Comparison of ENCODE assay signal across 22 mouse cellular contexts in the genomic region with DNA sequence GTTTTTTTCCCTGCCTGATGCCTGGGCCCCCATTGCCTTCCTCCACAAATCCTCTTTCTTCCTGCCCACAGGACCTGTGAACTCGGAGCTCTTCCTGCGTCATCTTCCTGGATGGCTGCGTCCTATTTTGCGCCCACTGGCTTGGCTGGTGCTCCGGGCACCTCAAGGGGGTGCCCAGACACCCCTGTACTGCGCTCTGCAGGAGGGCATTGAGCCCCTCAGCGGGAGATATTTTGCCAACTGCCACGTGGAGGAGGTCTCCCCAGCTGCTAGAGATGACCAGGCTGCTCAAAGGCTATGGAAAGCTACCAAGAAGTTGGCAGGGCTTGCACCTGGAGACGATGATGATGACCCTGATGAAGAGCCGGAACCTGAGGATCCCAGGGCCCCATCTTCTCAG. TPM values are rescaled to one million over a fixed set of nuclear protein-coding genes. Genes with fewer than 3 reads are reported as not detected.
A peak's percentile ranks its signal among the peaks of the same experiment; 100 is the strongest.
DNase-seq lines count a peak whose midpoint lies in the region; ATAC-seq and TF ChIP-seq lines count a peak whose summit lies in the region.
"Had no signal": no experiment of that assay in that cellular context is flagged by ENCODE, and none has a peak within 500 bp of the region (broad histone marks: within the 10 kb centered on the region; RNA-seq: fewer than 3 reads in every experiment).

No protein-coding gene starts in this region.

- no peaks in the 10 kb centered on the region for H3K9me3 ChIP-seq in forebrain, embryonic 10.5 days
- H3K9me3 ChIP-seq in forebrain, postnatal 0 days (ENCODE audit: low read length), result no peaks in the 10 kb centered on the region
- no peaks in the 10 kb centered on the region for H3K9me3 ChIP-seq in liver, embryonic 12.5 days (replicated peaks)
- H3K9me3 ChIP-seq in liver, postnatal 0 days (ENCODE audit: low read length), result no peaks in the 10 kb centered on the region
- H3K9me3 ChIP-seq in embryonic facial prominence, embryonic 13.5 days, result no peaks in the 10 kb centered on the region
- H3K9me3 ChIP-seq in limb, embryonic 13.5 days, result no peaks in the 10 kb centered on the region
- H3K9me3 ChIP-seq: embryonic facial prominence, embryonic 12.5 days; limb, embryonic 12.5 days; midbrain, embryonic 12.5 days; neural tube, embryonic 12.5 days had no signal

- no peak overlapping the region for H3K9ac ChIP-seq in forebrain, postnatal 0 days
- peak overlapping the region; percentile 86; the same call in 1 of the 2 replicates for H3K9ac ChIP-seq in liver, embryonic 12.5 days
- H3K9ac ChIP-seq in liver, postnatal 0 days (replicated peaks), result no peak overlapping the region
- H3K9ac ChIP-seq in embryonic facial prominence, embryonic 13.5 days, result 0 out of 2 replicates have a peak overlapping the region, but pooled peaks have one; percentile 11
- H3K9ac ChIP-seq in limb, embryonic 13.5 days, result peak overlapping the region; percentile 88; the same call in 1 of the 2 replicates

- H3K27ac ChIP-seq in forebrain, embryonic 10.5 days, result peak overlapping the region; percentile 94; the same call in 1 of the 2 replicates
- H3K27ac ChIP-seq in forebrain, postnatal 0 days (ENCODE audit: low read depth, low read length), result no peak overlapping the region
- peak overlapping the region; percentile 90 for H3K27ac ChIP-seq in liver, embryonic 12.5 days
- H3K27ac ChIP-seq in liver, postnatal 0 days (ENCODE audit: low read depth), result no peak overlapping the region
- no peak overlapping the region for H3K27ac ChIP-seq in embryonic facial prominence, embryonic 13.5 days
- H3K27ac ChIP-seq in limb, embryonic 13.5 days, result no peak overlapping the region
- H3K27ac ChIP-seq: embryonic facial prominence, embryonic 12.5 days had no signal

- DNase-seq in forebrain, embryonic 10.5 days (ENCODE audit: extremely low spot score, low spot score), result no peak
- DNase-seq in forebrain, postnatal 0 days, result no peak
- no peak for DNase-seq in liver, postnatal 0 days
- DNase-seq in spleen, postnatal 4 days (ENCODE audit: low spot score in 2 of 2), result no peak
- DNase-seq: adrenal gland, postnatal 25 days; cerebellum, postnatal 14 days; kidney, adult 2 months; kidney, postnatal 14 days; lung, adult 2 months; lung, postnatal 14 days; retina, postnatal 1 day; right cerebral cortex, postnatal 25 days; spleen, adult 18-20 months; thymus, postnatal 14 days had no signal

- H3K4me3 ChIP-seq in forebrain, embryonic 10.5 days, result peak overlapping the region; percentile 0; the same call in 1 of the 2 replicates
- no peak overlapping the region for H3K4me3 ChIP-seq in forebrain, postnatal 0 days (ENCODE audit: low read depth, low read length)
- peak overlapping the region; percentile 78; the same call in 1 of the 2 replicates for H3K4me3 ChIP-seq in liver, embryonic 12.5 days
- no peak overlapping the region for H3K4me3 ChIP-seq in liver, postnatal 0 days (ENCODE audit: low read depth, low read length)
- H3K4me3 ChIP-seq in embryonic facial prominence, embryonic 13.5 days, result no peak overlapping the region
- no peak overlapping the region for H3K4me3 ChIP-seq in limb, embryonic 13.5 days

- no peak for TF ChIP-seq EP300 in liver, postnatal 0 days (IDR thresholded peaks at IDR 0.05; ENCODE audit: low read depth)

- H3K36me3 ChIP-seq in forebrain, embryonic 10.5 days (replicated peaks), result peaks cover 41% of the 10 kb centered on the region
- peaks cover 17% of the 10 kb centered on the region; the same call in 1 of the 2 replicates for H3K36me3 ChIP-seq in forebrain, postnatal 0 days (ENCODE audit: insufficient read depth)
- H3K36me3 ChIP-seq in liver, embryonic 12.5 days, result peaks cover 69% of the 10 kb centered on the region
- H3K36me3 ChIP-seq in liver, postnatal 0 days (replicated peaks; ENCODE audit: insufficient read depth, low read length), result peaks cover 7% of the 10 kb centered on the region; the same call in 1 of the 2 replicates
- H3K36me3 ChIP-seq in embryonic facial prominence, embryonic 13.5 days, result peaks cover 26% of the 10 kb centered on the region
- H3K36me3 ChIP-seq in limb, embryonic 13.5 days, result peaks cover 30% of the 10 kb centered on the region

- no peak overlapping the region for H3K4me2 ChIP-seq in forebrain, postnatal 0 days (ENCODE audit: low read depth)
- H3K4me2 ChIP-seq in liver, embryonic 12.5 days, result peak overlapping the region; percentile 95
- no peak overlapping the region for H3K4me2 ChIP-seq in liver, postnatal 0 days (ENCODE audit: low read depth, low read length)
- H3K4me2 ChIP-seq in embryonic facial prominence, embryonic 13.5 days, result no peak overlapping the region
- no peak overlapping the region for H3K4me2 ChIP-seq in limb, embryonic 13.5 days (replicated peaks)

- H3K4me1 ChIP-seq in forebrain, embryonic 10.5 days, result peaks cover 53% of the 10 kb centered on the region
- peaks cover 17% of the 10 kb centered on the region; the same call in 1 of the 2 replicates for H3K4me1 ChIP-seq in forebrain, postnatal 0 days (ENCODE audit: insufficient read depth)
- peaks cover 73% of the 10 kb centered on the region for H3K4me1 ChIP-seq in liver, embryonic 12.5 days
- peaks cover 34% of the 10 kb centered on the region for H3K4me1 ChIP-seq in liver, postnatal 0 days (ENCODE audit: insufficient read depth)
- peaks cover 47% of the 10 kb centered on the region for H3K4me1 ChIP-seq in embryonic facial prominence, embryonic 13.5 days
- H3K4me1 ChIP-seq in limb, embryonic 13.5 days, result peaks cover 34% of the 10 kb centered on the region

- no peak for ATAC-seq in forebrain, postnatal 0 days
- no peak for ATAC-seq in liver, embryonic 12.5 days
- no peak for ATAC-seq in liver, postnatal 0 days
- ATAC-seq in embryonic facial prominence, embryonic 13.5 days (ENCODE audit: insufficient number of reproducible peaks, insufficient read depth, low FRiP score, low TSS enrichment, low read depth), result no peak
- no peak for ATAC-seq in limb, embryonic 13.5 days (ENCODE audit: low FRiP score, low read depth)
- ATAC-seq: inflammation-experienced regulatory T-cells, adult 6 months had no signal

- peaks cover 17% of the 10 kb centered on the region for H3K27me3 ChIP-seq in forebrain, embryonic 10.5 days (ENCODE audit: poor library complexity, severe bottlenecking)
- no peaks in the 10 kb centered on the region for H3K27me3 ChIP-seq in forebrain, postnatal 0 days (ENCODE audit: insufficient read depth, low read length)
- no peaks in the 10 kb centered on the region for H3K27me3 ChIP-seq in liver, embryonic 12.5 days (replicated peaks)
- no peaks in the 10 kb centered on the region for H3K27me3 ChIP-seq in liver, postnatal 0 days (ENCODE audit: insufficient read depth, low read length)
- no peaks in the 10 kb centered on the region for H3K27me3 ChIP-seq in embryonic facial prominence, embryonic 13.5 days
- H3K27me3 ChIP-seq in limb, embryonic 13.5 days, result no peaks in the 10 kb centered on the region
- H3K27me3 ChIP-seq: embryonic facial prominence, embryonic 12.5 days; limb, embryonic 12.5 days; midbrain, embryonic 12.5 days; neural tube, embryonic 12.5 days had no signal

- 79% methylated on average over 10 of the region's 10 CpGs for whole genome bisulfite sequencing in forebrain, embryonic 10.5 days
- 85% methylated on average over 10 of the region's 10 CpGs for WGBS in forebrain, postnatal 0 days
- 82% methylated on average over 10 of the region's 10 CpGs for WGBS in liver, embryonic 12.5 days (ENCODE audit: insufficient replicate concordance)
- WGBS in liver, postnatal 0 days (ENCODE audit: insufficient replicate concordance), result 87% methylated on average over 10 of the region's 10 CpGs
- WGBS in embryonic facial prominence, embryonic 13.5 days, result 84% methylated on average over 10 of the region's 10 CpGs
- WGBS in limb, embryonic 13.5 days, result 87% methylated on average over 10 of the region's 10 CpGs

- TF ChIP-seq CTCF in forebrain, postnatal 0 days (IDR thresholded peaks at IDR 0.05; ENCODE audit: low read depth), result no peak
- no peak for TF ChIP-seq CTCF in liver, postnatal 0 days (IDR thresholded peaks at IDR 0.05; ENCODE audit: low read depth)

RNA-seq across cellular contexts. Expression of gene Flot2, which starts 0.9 kb away (rescaled TPM):
- 72.5 and 72.7 TPM in 2 replicates for polyA plus RNA-seq in forebrain, embryonic 10.5 days (2016; fragmentation: Nextera tagmentation; extraction: Ambion mirVana)
- 77.1 and 83.9 TPM in 2 replicates for total RNA-seq in forebrain, postnatal 0 days (2014; rRNA removed)
- 101 and 105 TPM in 2 replicates for polyA plus RNA-seq in forebrain, postnatal 0 days (2015; fragmentation: Nextera tagmentation; extraction: Ambion mirVana)
- 31.7 and 32.0 TPM in 2 replicates for polyA plus RNA-seq in liver, embryonic 12.5 days (2016; fragmentation: Nextera tagmentation; extraction: Ambion mirVana)
- 23.1 and 25.9 TPM in 2 replicates for polyA plus RNA-seq in liver, postnatal 0 days (2015; fragmentation: Nextera tagmentation; extraction: Ambion mirVana)
- polyA plus RNA-seq in embryonic facial prominence, embryonic 13.5 days (2015; fragmentation: Nextera tagmentation; extraction: Ambion mirVana), result 49.4 and 53.2 TPM in 2 replicates
- 52.0 and 52.9 TPM in 2 replicates for polyA plus RNA-seq in limb, embryonic 13.5 days (2015; fragmentation: Nextera tagmentation; extraction: Ambion mirVana)

RNA-seq across cellular contexts. Expression of gene Dhrs13, which starts 4.7 kb away (rescaled TPM):
- 14.4 and 17.1 TPM in 2 replicates for polyA plus RNA-seq in forebrain, embryonic 10.5 days (2016; fragmentation: Nextera tagmentation; extraction: Ambion mirVana)
- total RNA-seq in forebrain, postnatal 0 days (2014; rRNA removed), result 48.4 and 59.2 TPM in 2 replicates
- polyA plus RNA-seq in forebrain, postnatal 0 days (2015; fragmentation: Nextera tagmentation; extraction: Ambion mirVana), result 40.5 and 48.4 TPM in 2 replicates
- polyA plus RNA-seq in liver, embryonic 12.5 days (2016; fragmentation: Nextera tagmentation; extraction: Ambion mirVana), result 25.4 and 26.4 TPM in 2 replicates
- 9.2 and 10.6 TPM in 2 replicates for polyA plus RNA-seq in liver, postnatal 0 days (2015; fragmentation: Nextera tagmentation; extraction: Ambion mirVana)
- polyA plus RNA-seq in embryonic facial prominence, embryonic 13.5 days (2015; fragmentation: Nextera tagmentation; extraction: Ambion mirVana), result 16.1 and 20.5 TPM in 2 replicates
- 20.1 and 21.1 TPM in 2 replicates for polyA plus RNA-seq in limb, embryonic 13.5 days (2015; fragmentation: Nextera tagmentation; extraction: Ambion mirVana)

RNA-seq across cellular contexts. Expression of gene Eral1, which starts 43.4 kb away (rescaled TPM):
- polyA plus RNA-seq in forebrain, embryonic 10.5 days (2016; fragmentation: Nextera tagmentation; extraction: Ambion mirVana), result 39.7 and 40.7 TPM in 2 replicates
- total RNA-seq in forebrain, postnatal 0 days (2014; rRNA removed), result 27.4 and 30.3 TPM in 2 replicates
- polyA plus RNA-seq in forebrain, postnatal 0 days (2015; fragmentation: Nextera tagmentation; extraction: Ambion mirVana), result 25.5 and 26.7 TPM in 2 replicates
- 23.2 and 25.5 TPM in 2 replicates for polyA plus RNA-seq in liver, embryonic 12.5 days (2016; fragmentation: Nextera tagmentation; extraction: Ambion mirVana)
- polyA plus RNA-seq in liver, postnatal 0 days (2015; fragmentation: Nextera tagmentation; extraction: Ambion mirVana), result 9.3 and 10.6 TPM in 2 replicates
- polyA plus RNA-seq in embryonic facial prominence, embryonic 13.5 days (2015; fragmentation: Nextera tagmentation; extraction: Ambion mirVana), result 34.8 and 39.0 TPM in 2 replicates
- 37.8 and 38.7 TPM in 2 replicates for polyA plus RNA-seq in limb, embryonic 13.5 days (2015; fragmentation: Nextera tagmentation; extraction: Ambion mirVana)

RNA-seq across cellular contexts. Expression of gene Phf12, which starts 54.2 kb away (rescaled TPM):
- 17.0 and 20.7 TPM in 2 replicates for polyA plus RNA-seq in forebrain, embryonic 10.5 days (2016; fragmentation: Nextera tagmentation; extraction: Ambion mirVana)
- total RNA-seq in forebrain, postnatal 0 days (2014; rRNA removed), result 35.9 and 49.3 TPM in 2 replicates
- polyA plus RNA-seq in forebrain, postnatal 0 days (2015; fragmentation: Nextera tagmentation; extraction: Ambion mirVana), result 6.2 and 9.1 TPM in 2 replicates
- 13.6 and 13.8 TPM in 2 replicates for polyA plus RNA-seq in liver, embryonic 12.5 days (2016; fragmentation: Nextera tagmentation; extraction: Ambion mirVana)
- 5.0 and 5.1 TPM in 2 replicates for polyA plus RNA-seq in liver, postnatal 0 days (2015; fragmentation: Nextera tagmentation; extraction: Ambion mirVana)
- 19.8 and 22.7 TPM in 2 replicates for polyA plus RNA-seq in embryonic facial prominence, embryonic 13.5 days (2015; fragmentation: Nextera tagmentation; extraction: Ambion mirVana)
- 21.5 and 22.0 TPM in 2 replicates for polyA plus RNA-seq in limb, embryonic 13.5 days (2015; fragmentation: Nextera tagmentation; extraction: Ambion mirVana)

RNA-seq across cellular contexts. Expression of gene Fam222b, which starts 57.7 kb away (rescaled TPM):
- 24.2 and 24.6 TPM in 2 replicates for polyA plus RNA-seq in forebrain, embryonic 10.5 days (2016; fragmentation: Nextera tagmentation; extraction: Ambion mirVana)
- 17.4 and 24.6 TPM in 2 replicates for total RNA-seq in forebrain, postnatal 0 days (2014; rRNA removed)
- polyA plus RNA-seq in forebrain, postnatal 0 days (2015; fragmentation: Nextera tagmentation; extraction: Ambion mirVana), result 21.9 and 24.0 TPM in 2 replicates
- polyA plus RNA-seq in liver, embryonic 12.5 days (2016; fragmentation: Nextera tagmentation; extraction: Ambion mirVana), result 6.0 and 6.7 TPM in 2 replicates
- polyA plus RNA-seq in liver, postnatal 0 days (2015; fragmentation: Nextera tagmentation; extraction: Ambion mirVana), result 5.9 and 7.5 TPM in 2 replicates
- polyA plus RNA-seq in embryonic facial prominence, embryonic 13.5 days (2015; fragmentation: Nextera tagmentation; extraction: Ambion mirVana), result 14.1 and 16.9 TPM in 2 replicates
- polyA plus RNA-seq in limb, embryonic 13.5 days (2015; fragmentation: Nextera tagmentation; extraction: Ambion mirVana), result 13.7 and 16.1 TPM in 2 replicates

Comparison
In these comparisons a context has a peak if more than half of its experiments do, and no peak if none do; other contexts are left out.
1. H3K27ac ChIP-seq: peak in forebrain, embryonic 10.5 days (single experiment) and liver, embryonic 12.5 days (single experiment); none in forebrain, postnatal 0 days (single experiment), liver, postnatal 0 days (single experiment), embryonic facial prominence, embryonic 13.5 days (single experiment) and limb, embryonic 13.5 days (single experiment).
2. H3K4me3 ChIP-seq: peak in forebrain, embryonic 10.5 days (single experiment) and liver, embryonic 12.5 days (single experiment); none in forebrain, postnatal 0 days (single experiment), liver, postnatal 0 days (single experiment), embryonic facial prominence, embryonic 13.5 days (single experiment) and limb, embryonic 13.5 days (single experiment).
3. H3K9ac ChIP-seq: peak in liver, embryonic 12.5 days (single experiment), embryonic facial prominence, embryonic 13.5 days (single experiment) and limb, embryonic 13.5 days (single experiment); none in forebrain, postnatal 0 days (single experiment) and liver, postnatal 0 days (single experiment).